Mouse (Mus musculus) liver, adult 2 months (tissue): Measurements from ENCODE around the gene Wdr43. TPM values are rescaled to one million over a fixed set of nuclear protein-coding genes. Genes with fewer than 3 reads are reported as not detected.
A peak's percentile ranks its signal among the peaks of the same experiment; 100 is the strongest.

ENCODE experiments used
- DNase-seq: peaks from one replicate; pipeline ENCODE4 v3.0.0-alpha.2; 2011; ENCODE audit warnings: low read depth, low spot score; ENCODE audit errors: extremely low read depth
- H3K27ac ChIP-seq: fragments of 200-500 bp; replicated peaks from 2 replicates; pipeline ENCODE4 v1.5.1; 2012; ENCODE audit warnings: low read depth, mild to moderate bottlenecking, control low read depth, inconsistent platforms, low read length; ENCODE audit not compliant: insufficient read depth
- H3K27me3 ChIP-seq: fragments of 200-500 bp; 2 replicates; pipeline ENCODE4 v1.6.1; 2012; ENCODE audit warnings: mild to moderate bottlenecking, moderate library complexity, low read length, inconsistent platforms; ENCODE audit not compliant: control insufficient read depth, insufficient read depth
- H3K36me3 ChIP-seq: fragments of 200-500 bp; 2 replicates; pipeline ENCODE4 v1.6.1; 2012; ENCODE audit warnings: low read length, inconsistent platforms; ENCODE audit not compliant: control insufficient read depth, insufficient read depth
- H3K4me1 ChIP-seq: fragments of 200-500 bp; 2 replicates; pipeline ENCODE4 v1.6.1; 2011; ENCODE audit warnings: low read length; ENCODE audit not compliant: control insufficient read depth, insufficient read depth
- H3K4me3 ChIP-seq: fragments of 200-500 bp; 2 replicates; pipeline ENCODE4 v1.5.1; 2011; ENCODE audit warnings: low read depth, mild to moderate bottlenecking, control low read depth, low read length, moderate library complexity; ENCODE audit not compliant: insufficient read depth
- H3K79me2 ChIP-seq: fragments of 200-500 bp; 2 replicates; pipeline ENCODE4 v1.6.1; 2012; ENCODE audit warnings: inconsistent platforms, mild to moderate bottlenecking, low read length, moderate library complexity; ENCODE audit not compliant: control insufficient read depth, insufficient read depth
- H3K9ac ChIP-seq: fragments of 200-500 bp; 2 replicates; pipeline ENCODE4 v1.6.1; 2012; ENCODE audit warnings: low read depth, mild to moderate bottlenecking, control low read depth, inconsistent platforms, low read length
- CTCF ChIP-seq: fragments of 200-500 bp; IDR thresholded peaks from 2 replicates; pipeline ENCODE4 v1.5.1; 2011; ENCODE audit warnings: low read depth, low read length, control low read depth
- POLR2A ChIP-seq: fragments of 200-500 bp; IDR thresholded peaks from 2 replicates; pipeline ENCODE4 v1.6.1; 2011; ENCODE audit warnings: low read length, control low read depth; ENCODE audit not compliant: insufficient read depth; ENCODE audit errors: extremely low read depth
- WGBS: fragments of 180-500 bp; shearing (Covaris S2); methylation state at CpG from one replicate; pipeline ENCODE4 v1.1.7; 2018; 5-methylcytosine and 5-hydroxymethylcytosine counted together
- polyA plus RNA-seq: library from polyadenylated mRNA; depleted of rRNA; stranded (reverse); fragments of >200 nt; gene quantifications from 2 replicates; pipeline ENCODE4 v1.2.3, GENCODE M21; 2012
- total RNA-seq: library from RNA; depleted of rRNA; stranded (reverse); fragments of >200 nt; gene quantifications from 2 replicates; pipeline ENCODE4 v1.2.3, GENCODE M21; 2014

Wdr43 gene
- total and polyA plus RNA-seq, 2 experiments = 4.8 to 19.5 TPM

DNA sequence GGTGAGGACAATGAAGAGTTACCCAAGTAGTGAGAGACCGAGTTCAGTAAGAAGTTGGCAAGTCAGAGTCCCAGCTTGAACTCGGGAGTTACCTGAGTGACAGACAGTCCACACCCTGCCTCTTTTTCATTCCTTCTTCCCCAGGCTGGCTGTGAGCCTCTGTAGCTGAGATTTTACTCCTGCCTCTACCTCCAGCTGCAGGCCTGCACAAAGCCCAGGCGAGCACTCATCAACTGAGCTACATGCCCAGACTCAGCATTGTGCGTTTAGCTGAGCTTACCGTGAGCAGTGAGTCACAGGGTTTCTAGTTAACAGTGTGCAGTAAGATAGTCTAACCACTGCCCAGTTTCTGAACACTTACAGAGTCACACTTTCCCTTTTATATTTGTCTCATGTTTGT, 37.2 kb downstream of the Wdr43 start:
- H3K79me2 ChIP-seq = no peaks in the 10 kb centered on the region
- peaks cover 66% of the 10 kb centered on the region for H3K36me3 ChIP-seq
- TF ChIP-seq POLR2A = no peak
- no peaks in the 10 kb centered on the region for H3K4me1 ChIP-seq
- H3K9ac ChIP-seq = no peak overlapping the region
- H3K27me3 ChIP-seq = no peaks in the 10 kb centered on the region
- no peak overlapping the region for H3K4me3 ChIP-seq
- 92% methylated on average over 5 of the region's 5 CpGs for WGBS
- H3K27ac ChIP-seq = no peak overlapping the region
- no peak for DNase-seq

DNA sequence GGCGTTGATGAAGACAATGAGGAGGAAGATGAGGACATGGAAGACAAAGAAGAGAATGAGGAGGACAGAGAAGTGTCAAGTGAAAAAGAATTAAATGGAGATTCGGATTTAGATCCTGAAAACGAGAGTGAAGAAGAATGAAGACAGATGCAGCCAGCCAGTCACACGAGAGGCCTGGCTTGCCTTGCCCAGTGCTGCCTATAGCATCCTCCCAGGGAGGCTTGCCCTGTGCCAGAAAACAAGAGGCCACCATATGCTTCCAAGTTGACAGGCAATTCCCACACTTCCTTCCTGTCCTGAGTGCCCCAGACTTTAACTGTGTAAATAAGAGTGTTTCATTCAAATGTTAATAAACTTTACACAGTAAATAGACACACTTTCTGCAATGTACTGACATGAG, 41.8 kb downstream of the Wdr43 start:
- H3K4me1 ChIP-seq = peaks cover 2% of the 10 kb centered on the region
- 92% methylated on average over 4 of the region's 4 CpGs for WGBS
- no peak overlapping the region for H3K27ac ChIP-seq
- no peak for DNase-seq
- no peak overlapping the region for H3K9ac ChIP-seq
- no peak for TF ChIP-seq CTCF
- no peak for TF ChIP-seq POLR2A
- H3K27me3 ChIP-seq = no peaks in the 10 kb centered on the region
- no peak overlapping the region for H3K4me3 ChIP-seq
- peaks cover 37% of the 10 kb centered on the region for H3K36me3 ChIP-seq
- H3K79me2 ChIP-seq = no peaks in the 10 kb centered on the region

DNA sequence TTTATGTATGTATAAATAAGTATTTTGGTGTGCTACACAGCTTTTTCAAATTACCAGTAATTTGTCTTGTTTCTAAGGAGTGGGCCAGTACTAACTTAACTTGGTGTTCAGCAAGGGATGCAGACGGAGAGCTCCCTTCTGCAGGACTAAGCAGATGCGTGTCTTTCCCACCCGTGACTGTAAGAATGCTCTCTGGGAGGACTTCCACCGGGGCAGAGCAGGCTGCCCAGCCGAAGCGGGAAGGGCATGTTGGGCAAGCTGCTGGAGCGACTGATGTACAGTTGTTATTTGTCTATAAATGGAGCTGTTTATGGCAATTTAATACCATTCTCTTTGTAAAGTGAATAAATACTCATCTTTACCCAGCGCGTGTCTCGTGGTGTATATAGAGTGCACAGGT, 43.0 kb downstream of the Wdr43 start:
- DNase-seq = no peak
- H3K4me3 ChIP-seq = no peak overlapping the region

DNA sequence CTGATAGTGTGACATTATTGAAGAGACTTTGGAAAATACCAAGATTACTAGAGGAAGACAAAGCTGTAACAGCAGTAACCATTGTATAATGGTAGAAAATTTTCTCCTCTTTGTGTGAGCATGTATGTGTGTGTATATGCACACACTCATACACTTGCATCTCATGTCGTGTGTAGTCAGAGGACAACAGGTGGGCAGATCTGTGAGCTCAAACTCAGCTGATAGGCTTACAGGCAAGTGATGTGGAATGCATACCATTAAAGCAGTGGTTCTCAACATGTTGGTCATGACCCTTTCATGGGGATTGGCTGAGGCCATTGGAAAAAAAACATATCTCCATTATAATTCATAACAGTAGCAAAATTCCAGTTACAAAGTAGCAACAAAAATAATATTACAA, 44.7 kb downstream of the Wdr43 start:
- peaks cover 2% of the 10 kb centered on the region for H3K4me1 ChIP-seq
- H3K9ac ChIP-seq = no peak overlapping the region
- H3K27me3 ChIP-seq = no peaks in the 10 kb centered on the region
- TF ChIP-seq CTCF = no peak
- TF ChIP-seq POLR2A = no peak
- no peak overlapping the region for H3K27ac ChIP-seq
- 47% methylated on average over 1 of the region's 1 CpGs for WGBS
- H3K36me3 ChIP-seq = peaks cover 26% of the 10 kb centered on the region
- no peaks in the 10 kb centered on the region for H3K79me2 ChIP-seq
- DNase-seq = no peak
- no peak overlapping the region for H3K4me3 ChIP-seq

More for the DNA sequence above, 43.0 kb downstream of the Wdr43 start:
- Histone ChIP-seq H3K4me1 (peaks cover 2% of the 10 kb centered on the region), H3K79me2 (no peaks in the 10 kb centered on the region), H3K9ac (no peak overlapping the region), H3K27ac (no peak overlapping the region), H3K27me3 (no peaks in the 10 kb centered on the region), H3K36me3 (peaks cover 30% of the 10 kb centered on the region)
- WGBS = 93% methylated on average over 10 of the region's 10 CpGs
- TF ChIP-seq POLR2A = no peak
- no peak for TF ChIP-seq CTCF

DNA sequence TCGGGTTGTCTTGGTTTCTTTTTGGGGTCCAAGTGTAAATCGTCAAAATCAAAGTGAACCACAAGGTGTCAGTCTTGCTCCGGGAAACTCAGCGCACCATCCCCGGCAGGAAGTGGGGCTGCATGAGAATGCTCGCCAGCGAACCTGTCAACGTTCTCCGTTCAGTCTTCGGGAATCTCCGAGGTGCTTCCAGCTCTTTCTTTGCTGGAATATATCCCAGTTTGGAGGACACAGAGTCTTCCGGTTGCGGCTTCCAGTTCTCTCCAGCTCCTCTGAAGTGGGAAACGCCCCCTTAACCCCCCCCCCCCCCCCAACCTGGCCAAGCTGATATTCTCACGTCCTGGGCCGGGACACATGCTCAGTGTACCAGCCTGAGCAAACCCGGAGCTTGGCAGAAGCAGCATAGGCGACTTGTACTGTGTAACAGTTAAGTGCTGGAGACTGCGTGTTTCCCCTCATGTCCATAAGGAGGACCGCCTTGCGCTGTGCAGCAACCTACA, 47.1 kb downstream of the Wdr43 start:
- peak; percentile 36 for DNase-seq
- 12% methylated on average over 21 of the region's 21 CpGs for WGBS
- TF ChIP-seq CTCF (peak; percentile 85), POLR2A (no peak)
- Histone ChIP-seq H3K79me2 (no peaks in the 10 kb centered on the region), H3K36me3 (peaks cover 8% of the 10 kb centered on the region), H3K4me3 (peak overlapping the region; percentile 5; the same call in 1 of the 2 replicates), H3K27ac (no peak overlapping the region), H3K27me3 (no peaks in the 10 kb centered on the region), H3K4me1 (peaks cover 2% of the 10 kb centered on the region), H3K9ac (peak overlapping the region; percentile 60)

DNA sequence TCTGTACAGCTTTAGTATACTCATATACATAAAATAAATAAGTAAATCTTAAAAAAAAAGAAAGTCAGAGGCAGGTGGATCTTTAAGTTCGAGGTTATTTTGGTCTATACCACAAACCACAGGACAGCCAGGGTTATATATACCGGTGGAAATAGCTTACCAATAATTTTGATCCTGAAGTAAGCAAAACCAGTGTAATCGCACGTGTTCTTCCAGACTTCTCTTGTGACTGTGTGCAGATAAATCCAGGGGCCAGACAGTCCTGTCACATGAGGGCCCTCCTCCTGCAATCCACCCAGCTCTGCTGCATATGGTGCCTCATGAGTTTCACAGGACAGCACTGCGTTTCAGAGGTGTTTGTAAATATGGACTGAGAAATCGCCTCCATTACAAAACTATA, 47.8 kb downstream of the Wdr43 start:
- WGBS = 86% methylated on average over 6 of the region's 6 CpGs
- Histone ChIP-seq H3K9ac (no peak overlapping the region), H3K4me3 (no peak overlapping the region), H3K79me2 (no peaks in the 10 kb centered on the region), H3K27me3 (no peaks in the 10 kb centered on the region), H3K27ac (no peak overlapping the region), H3K36me3 (peaks cover 3% of the 10 kb centered on the region; the same call in 1 of the 2 replicates), H3K4me1 (peaks cover 2% of the 10 kb centered on the region)
- no peak for DNase-seq
- TF ChIP-seq POLR2A (no peak), CTCF (no peak)
